ENCODE assay signal across 8 mouse cellular contexts in genomic region chr4:133574070-133574842, GRCm38 (mm10). TPM values are rescaled to one million over a fixed set of nuclear protein-coding genes. Genes with fewer than 3 reads are reported as not detected.
A peak's percentile ranks its signal among the peaks of the same experiment; 100 is the strongest.
DNase-seq lines count a peak whose midpoint lies in the region; ATAC-seq and TF ChIP-seq lines count a peak whose summit lies in the region.

Gene Gpatch3 (plus strand): TSS chr4:133574745.

- no peaks in the 10 kb centered on the region for H3K9me3 ChIP-seq in forebrain, embryonic 11.5 days (ENCODE audit: control insufficient read depth, low read length)
- 0 out of 2 replicates have a peak, but pooled peaks cover 3% of the 10 kb centered on the region for H3K9me3 ChIP-seq in heart, postnatal 0 days (replicated peaks; ENCODE audit: control insufficient read depth, low read length)
- H3K9me3 ChIP-seq in liver, embryonic 16.5 days (replicated peaks; ENCODE audit: control insufficient read depth, low read length) = no peaks in the 10 kb centered on the region
- no peaks in the 10 kb centered on the region for H3K9me3 ChIP-seq in neural tube, embryonic 13.5 days

- no peak; the same call in 1 of the 2 replicates for TF ChIP-seq CTCF in heart, postnatal 0 days (IDR thresholded peaks at IDR 0.05; ENCODE audit: low read depth)
- no peak for TF ChIP-seq CTCF in testis, adult 2 months (IDR thresholded peaks at IDR 0.05; ENCODE audit: control insufficient read depth, insufficient read depth, insufficient replicate concordance, low read depth, low read length)

- H3K27ac ChIP-seq in forebrain, embryonic 11.5 days (ENCODE audit: low read depth, low read length) = peak within 1 kb of the TSS; percentile 84
- peak within 1 kb of the TSS; percentile 63 for H3K27ac ChIP-seq in heart, postnatal 0 days (ENCODE audit: low read depth)
- peak within 1 kb of the TSS; percentile 91 for H3K27ac ChIP-seq in liver, embryonic 16.5 days (ENCODE audit: low read length)
- peak within 1 kb of the TSS; percentile 85 for H3K27ac ChIP-seq in neural tube, embryonic 13.5 days (replicated peaks)
- peak within 1 kb of the TSS; percentile 91 for H3K27ac ChIP-seq in testis, adult 2 months (ENCODE audit: control insufficient read depth, insufficient read depth, low read depth, low read length)

- peak; percentile 99 for TF ChIP-seq POLR2A in testis, adult 2 months (IDR thresholded peaks at IDR 0.05; ENCODE audit: control insufficient read depth, low read depth, low read length)

- no peaks in the 10 kb centered on the region for H3K36me3 ChIP-seq in forebrain, embryonic 11.5 days (ENCODE audit: control insufficient read depth, insufficient read depth, low read length)
- H3K36me3 ChIP-seq in heart, postnatal 0 days (replicated peaks; ENCODE audit: control insufficient read depth, insufficient read depth, low read length) = peaks cover 15% of the 10 kb centered on the region
- H3K36me3 ChIP-seq in liver, embryonic 16.5 days (ENCODE audit: control insufficient read depth, insufficient read depth) = peaks cover 6% of the 10 kb centered on the region; the same call in 1 of the 2 replicates
- H3K36me3 ChIP-seq in neural tube, embryonic 13.5 days = peaks cover 16% of the 10 kb centered on the region
- H3K36me3 ChIP-seq in testis, adult 2 months (ENCODE audit: control insufficient read depth, insufficient read depth, low read length) = peaks cover 4% of the 10 kb centered on the region; the same call in 1 of the 2 replicates

- TF ChIP-seq EP300 in heart, postnatal 0 days (IDR thresholded peaks at IDR 0.05; ENCODE audit: low read depth) = peak; percentile 94

- H3K4me3 ChIP-seq in forebrain, embryonic 11.5 days (ENCODE audit: low read depth, low read length) = peak within 1 kb of the TSS; percentile 96
- peak within 1 kb of the TSS; percentile 77 for H3K4me3 ChIP-seq in heart, postnatal 0 days (ENCODE audit: low read depth, low read length)
- peak within 1 kb of the TSS; percentile 94 for H3K4me3 ChIP-seq in liver, embryonic 16.5 days (ENCODE audit: low read depth, low read length)
- H3K4me3 ChIP-seq in neural tube, embryonic 13.5 days = peak within 1 kb of the TSS; percentile 96
- peak within 1 kb of the TSS; percentile 90 for H3K4me3 ChIP-seq in testis, adult 2 months (ENCODE audit: control insufficient read depth, low read depth, low read length)

- H3K4me1 ChIP-seq in forebrain, embryonic 11.5 days (replicated peaks; ENCODE audit: control insufficient read depth, insufficient read depth, low read length) = no peaks in the 10 kb centered on the region
- peaks cover 11% of the 10 kb centered on the region; the same call in 1 of the 2 replicates for H3K4me1 ChIP-seq in heart, postnatal 0 days (ENCODE audit: control insufficient read depth, insufficient read depth)
- H3K4me1 ChIP-seq in liver, embryonic 16.5 days (ENCODE audit: control insufficient read depth, low read depth, low read length) = peaks cover 16% of the 10 kb centered on the region
- H3K4me1 ChIP-seq in neural tube, embryonic 13.5 days (replicated peaks) = peaks cover 12% of the 10 kb centered on the region
- peaks cover 12% of the 10 kb centered on the region for H3K4me1 ChIP-seq in testis, adult 2 months (ENCODE audit: control insufficient read depth, insufficient read depth, low read length)

- 7% methylated on average over 44 of the region's 44 CpGs for WGBS in forebrain, embryonic 11.5 days
- WGBS in heart, postnatal 0 days = 5% methylated on average over 44 of the region's 44 CpGs
- 4% methylated on average over 44 of the region's 44 CpGs for WGBS in liver, embryonic 16.5 days (ENCODE audit: insufficient replicate concordance)
- WGBS in neural tube, embryonic 13.5 days = 6% methylated on average over 44 of the region's 44 CpGs

- peak within 1 kb of the TSS; percentile 91 for H3K9ac ChIP-seq in forebrain, embryonic 11.5 days (ENCODE audit: low read length)
- peak within 1 kb of the TSS; percentile 85 for H3K9ac ChIP-seq in heart, postnatal 0 days (replicated peaks; ENCODE audit: low read depth, low read length)
- peak within 1 kb of the TSS; percentile 87 for H3K9ac ChIP-seq in liver, embryonic 16.5 days (ENCODE audit: low read depth, low read length)
- H3K9ac ChIP-seq in neural tube, embryonic 13.5 days = peak within 1 kb of the TSS; percentile 92

- ATAC-seq in forebrain, embryonic 11.5 days (replicated peaks; ENCODE audit: low FRiP score) = peak; percentile 89
- peak; percentile 93 for ATAC-seq in heart, postnatal 0 days (ENCODE audit: insufficient read depth, low read depth)
- peak; percentile 81 for ATAC-seq in liver, embryonic 16.5 days (ENCODE audit: low read depth)
- ATAC-seq in neural tube, embryonic 13.5 days (ENCODE audit: low read depth) = peak; percentile 90

- peak within 1 kb of the TSS; percentile 92 for H3K4me2 ChIP-seq in forebrain, embryonic 11.5 days (ENCODE audit: low read depth, low read length, severe bottlenecking)
- peak within 1 kb of the TSS; percentile 97 for H3K4me2 ChIP-seq in heart, postnatal 0 days (ENCODE audit: low read depth, low read length)
- peak within 1 kb of the TSS; percentile 76 for H3K4me2 ChIP-seq in liver, embryonic 16.5 days (ENCODE audit: low read depth, low read length)
- peak within 1 kb of the TSS; percentile 89 for H3K4me2 ChIP-seq in neural tube, embryonic 13.5 days

- peak; percentile 77 to 84 for DNase-seq in CD8-positive naive resting alpha-beta T cell, adult 2 months (ENCODE audit: low read depth in 2 of 2, low spot score in 2 of 2)
- peak; percentile 89 for DNase-seq in c-Kit-positive CD71-negative TER-119-negative erythroid progenitor cells, embryonic 14.5 days (ENCODE audit: low read depth)
- peak; percentile 95 for DNase-seq in forebrain, embryonic 11.5 days (ENCODE audit: low spot score)
- DNase-seq in heart, postnatal 0 days (ENCODE audit: low spot score) = peak; percentile 93
- peak; percentile 96 to 97 for DNase-seq in kidney, postnatal 4 days

- H3K27me3 ChIP-seq in forebrain, embryonic 11.5 days (ENCODE audit: control insufficient read depth, insufficient read depth, low read length) = no peaks in the 10 kb centered on the region
- no peaks in the 10 kb centered on the region for H3K27me3 ChIP-seq in heart, postnatal 0 days (ENCODE audit: control insufficient read depth, insufficient read depth, low read length)
- no peaks in the 10 kb centered on the region for H3K27me3 ChIP-seq in liver, embryonic 16.5 days (ENCODE audit: control insufficient read depth, insufficient read depth, low read depth, low read length)
- H3K27me3 ChIP-seq in neural tube, embryonic 13.5 days = no peaks in the 10 kb centered on the region
- no peaks in the 10 kb centered on the region for H3K27me3 ChIP-seq in testis, adult 2 months (ENCODE audit: control insufficient read depth, insufficient read depth, low read length)

RNA-seq across cellular contexts. Expression of gene Gpatch3, which starts in this region (rescaled TPM):
- polyA plus RNA-seq in forebrain, embryonic 11.5 days (2014; fragmentation: Nextera tagmentation; extraction: Ambion mirVana) = 9.2 and 9.3 TPM in 2 replicates
- total RNA-seq in heart, postnatal 0 days (2014; rRNA removed; ENCODE audit: low replicate concordance) = 8.2 and 9.4 TPM in 2 replicates
- polyA plus RNA-seq in heart, postnatal 0 days (2015; fragmentation: Nextera tagmentation; extraction: Ambion mirVana) = 3.5 and 3.6 TPM in 2 replicates
- 2.9 and 3.2 TPM in 2 replicates for polyA plus RNA-seq in liver, embryonic 16.5 days (2015; fragmentation: Nextera tagmentation; extraction: Ambion mirVana)
- 7.0 and 7.8 TPM in 2 replicates for polyA plus RNA-seq in neural tube, embryonic 13.5 days (2015; fragmentation: Nextera tagmentation; extraction: Ambion mirVana)
- polyA plus RNA-seq in testis, adult 2 months (2012; rRNA removed) = 4.9 and 5.7 TPM in 2 replicates

Comparison
In these comparisons a context has a peak if more than half of its experiments do, and no peak if none do; other contexts are left out.
1. Peak in every context shown above with its lines: DNase-seq, ATAC-seq, H3K4me3 ChIP-seq and H3K27ac ChIP-seq.